ENCODE assay signal across 8 mouse cellular contexts in the genomic region with DNA sequence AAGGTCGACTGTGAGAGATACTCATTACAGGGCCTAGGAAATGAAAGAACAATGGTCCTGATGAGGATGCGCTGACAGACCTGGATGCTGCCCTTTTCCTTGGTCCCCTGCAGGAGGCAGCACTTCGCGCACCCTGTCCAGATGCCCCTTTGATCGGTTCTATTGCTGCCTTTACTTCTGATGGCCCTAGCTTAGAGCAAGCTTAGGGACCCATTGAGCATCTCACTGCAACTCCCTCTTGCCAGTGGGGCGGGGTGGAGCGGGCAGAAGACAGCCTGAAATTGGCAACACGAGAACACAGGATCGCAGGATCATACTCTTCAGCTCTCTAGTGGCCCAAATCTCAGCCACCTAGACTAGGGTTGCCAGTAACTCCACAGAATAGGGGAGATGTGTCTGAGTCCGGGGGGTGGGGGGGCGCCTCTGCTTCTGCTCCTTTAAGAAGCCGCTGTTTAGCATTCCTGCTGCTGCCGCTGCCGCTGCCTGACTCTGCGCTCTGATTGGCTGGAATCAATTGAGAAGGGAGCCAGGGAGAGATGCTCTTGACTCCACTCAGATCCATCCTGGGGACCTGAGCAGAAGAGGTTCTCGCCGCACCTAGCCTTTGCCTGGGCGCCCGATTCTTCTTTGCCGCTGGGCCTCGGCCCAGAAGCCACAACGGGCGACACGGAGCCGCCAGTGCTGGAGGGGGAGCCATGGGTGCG. TPM values are rescaled to one million over a fixed set of nuclear protein-coding genes. Genes with fewer than 3 reads are reported as not detected.
DNase-seq lines count a peak whose midpoint lies in the region; ATAC-seq lines count a peak whose summit lies in the region.

A gene (plus strand): TSS at position 542 of the 704 bp plus-strand sequence.

- 0 out of 2 replicates have a peak, but pooled peaks have one; percentile 14 for ATAC-seq in lung, embryonic 15.5 days (ENCODE audit: borderline replicate concordance, extremely low read depth, low FRiP score, low TSS enrichment)
- ATAC-seq in frontal cortex, adult (ENCODE audit: low TSS enrichment): peak; percentile 90
- ATAC-seq in inflammation-experienced regulatory T-cells, adult 6 months: peak; percentile 76
- ATAC-seq in limb, embryonic 13.5 days (ENCODE audit: low FRiP score, low read depth): peak; percentile 75

- DNase-seq in lung, postnatal 25 days (ENCODE audit: low spot score): no peak
- DNase-seq in cerebellum, adult 8-10 months: peak; percentile 65
- peak; percentile 52 for DNase-seq in neural tube, embryonic 10.5 days (ENCODE audit: extremely low spot score, low spot score)
- no peak for DNase-seq in thymus, adult 18-20 months

- H3K27me3 ChIP-seq in lung, embryonic 15.5 days: peaks cover 19% of the 10 kb centered on the region
- H3K27me3 ChIP-seq in limb, embryonic 13.5 days: peaks cover 24% of the 10 kb centered on the region

- no peaks in the 10 kb centered on the region for H3K9me3 ChIP-seq in lung, embryonic 15.5 days
- H3K9me3 ChIP-seq in limb, embryonic 13.5 days: no peaks in the 10 kb centered on the region

- H3K4me2 ChIP-seq in lung, embryonic 15.5 days: peak within 1 kb of the TSS; percentile 68
- peak within 1 kb of the TSS; percentile 82 for H3K4me2 ChIP-seq in limb, embryonic 13.5 days (replicated peaks)

- no peak within 1 kb of the TSS for H3K9ac ChIP-seq in lung, embryonic 15.5 days
- H3K9ac ChIP-seq in limb, embryonic 13.5 days: peak within 1 kb of the TSS; percentile 62

- H3K4me3 ChIP-seq in lung, embryonic 15.5 days: peak within 1 kb of the TSS; percentile 35
- H3K4me3 ChIP-seq in limb, embryonic 13.5 days: peak within 1 kb of the TSS; percentile 51

- peaks cover 6% of the 10 kb centered on the region for H3K4me1 ChIP-seq in lung, embryonic 15.5 days
- H3K4me1 ChIP-seq in limb, embryonic 13.5 days: no peaks in the 10 kb centered on the region

- WGBS in lung, embryonic 15.5 days: 23% methylated on average over 25 of the region's 26 CpGs
- 20% methylated on average over 25 of the region's 26 CpGs for WGBS in limb, embryonic 13.5 days

- H3K36me3 ChIP-seq in lung, embryonic 15.5 days: no peaks in the 10 kb centered on the region
- no peaks in the 10 kb centered on the region for H3K36me3 ChIP-seq in limb, embryonic 13.5 days

- H3K27ac ChIP-seq in lung, embryonic 15.5 days: no peak within 1 kb of the TSS
- H3K27ac ChIP-seq in limb, embryonic 13.5 days: no peak within 1 kb of the TSS

RNA-seq across cellular contexts. Expression of the gene that starts here (rescaled TPM):
- polyA plus RNA-seq in lung, embryonic 15.5 days (2015; fragmentation: Nextera tagmentation; extraction: Ambion mirVana): 2.7 and 4.0 TPM in 2 replicates
- 1 to 10 TPM; 1.3 to 7.7 (median 4.5) TPM for polyA plus RNA-seq in inflammation-experienced regulatory T-cells, adult 6 months (2017; shearing (Covaris generic))
- polyA plus RNA-seq in limb, embryonic 13.5 days (2015; fragmentation: Nextera tagmentation; extraction: Ambion mirVana): 4.9 and 5.4 TPM in 2 replicates

Comparison
In these comparisons a context has a peak if more than half of its experiments do, and no peak if none do; other contexts are left out.
1. ATAC-seq: peak in every context shown above with its lines; median percentile 90 in frontal cortex, adult; 76 in inflammation-experienced regulatory T-cells, adult 6 months; 75 in limb, embryonic 13.5 days; 14 in lung, embryonic 15.5 days.
2. DNase-seq: peak in cerebellum, adult 8-10 months (single experiment) and neural tube, embryonic 10.5 days (single experiment); none in lung, postnatal 25 days (single experiment) and thymus, adult 18-20 months (0 of 2).